Mouse (Mus musculus): ENCODE measurements around the gene Bcan. TPM values are rescaled to one million over a fixed set of nuclear protein-coding genes. Genes with fewer than 3 reads are reported as not detected.

Gene Bcan
- polyA plus RNA-seq, 1 experiment from 2014 or later = 0.18 TPM

DNA sequence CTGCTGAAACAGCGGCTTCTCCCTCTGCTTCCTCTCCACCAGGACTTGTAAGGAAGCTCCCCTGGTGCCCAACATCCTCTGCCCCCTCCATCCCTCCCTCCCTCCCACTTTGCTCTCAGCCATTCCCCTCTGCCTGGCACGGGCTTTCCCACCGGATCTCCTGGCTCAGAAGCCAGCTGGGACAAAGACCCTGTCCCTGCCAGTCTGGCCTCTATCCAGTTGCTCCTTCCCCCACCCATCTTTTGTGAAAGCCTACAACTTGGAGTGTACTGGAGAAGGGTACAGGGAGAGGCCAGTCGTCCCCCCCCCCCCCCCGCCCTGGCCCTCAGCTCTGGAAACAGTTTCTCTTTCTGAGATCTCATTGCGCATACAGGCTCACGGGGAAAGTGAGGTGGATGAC is 1.3 kb downstream of the Bcan start:
- Histone ChIP-seq H3K9ac (ENCODE audit: low read depth, low read length) (no peak overlapping the region), H3K4me3 (ENCODE audit: low read length) (no peak overlapping the region), H3K4me1 (ENCODE audit: control insufficient read depth, insufficient read depth, low read length) (peaks cover 13% of the 10 kb centered on the region; the same call in 1 of the 2 replicates), H3K9me3 (ENCODE audit: control insufficient read depth, low read length) (no peaks in the 10 kb centered on the region), H3K36me3 (ENCODE audit: control insufficient read depth, insufficient read depth, low read length) (no peaks in the 10 kb centered on the region), H3K27ac (ENCODE audit: low read length) (no peak overlapping the region), H3K4me2 (ENCODE audit: low read depth, low read length) (no peak overlapping the region), H3K27me3 (replicated peaks; ENCODE audit: control insufficient read depth, insufficient read depth, low read length) (peaks cover 99% of the 10 kb centered on the region)
- 11% methylated on average over 7 of the region's 7 CpGs for WGBS
- ATAC-seq = no peak

DNA sequence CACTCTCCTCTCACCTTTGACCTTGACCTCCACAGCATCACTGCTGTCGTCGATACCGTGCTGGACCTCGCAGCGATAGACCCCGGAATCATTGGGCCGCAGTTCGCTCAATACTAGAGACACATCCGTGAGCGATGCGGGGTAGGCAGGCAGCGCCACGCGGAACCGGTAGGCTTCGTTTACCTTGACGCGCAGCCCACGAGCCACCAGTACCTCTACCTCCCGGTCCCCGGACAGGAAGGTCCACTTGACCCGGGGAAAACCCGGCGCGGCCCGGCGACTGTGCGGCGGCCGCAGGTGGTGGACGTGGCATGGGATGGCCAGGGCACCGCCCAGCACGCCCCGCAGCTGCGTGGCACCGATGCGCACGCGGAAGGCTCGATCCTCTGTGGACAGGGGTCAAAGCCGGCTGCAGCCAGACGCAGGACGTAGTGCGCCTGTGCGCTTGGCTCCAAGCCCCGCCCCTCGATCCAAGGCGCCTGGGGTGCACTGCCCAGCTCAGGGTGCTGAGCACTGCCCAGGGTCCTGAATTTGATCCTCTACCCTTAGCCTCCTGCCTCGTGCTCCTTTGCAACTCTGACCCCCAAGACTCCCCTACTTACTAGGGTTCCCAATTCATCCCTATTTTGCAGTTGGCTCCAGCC is 2.9 kb downstream of the Bcan start:
- H3K4me2 ChIP-seq (ENCODE audit: low read depth, low read length) = peak overlapping the region; percentile 64

DNA sequence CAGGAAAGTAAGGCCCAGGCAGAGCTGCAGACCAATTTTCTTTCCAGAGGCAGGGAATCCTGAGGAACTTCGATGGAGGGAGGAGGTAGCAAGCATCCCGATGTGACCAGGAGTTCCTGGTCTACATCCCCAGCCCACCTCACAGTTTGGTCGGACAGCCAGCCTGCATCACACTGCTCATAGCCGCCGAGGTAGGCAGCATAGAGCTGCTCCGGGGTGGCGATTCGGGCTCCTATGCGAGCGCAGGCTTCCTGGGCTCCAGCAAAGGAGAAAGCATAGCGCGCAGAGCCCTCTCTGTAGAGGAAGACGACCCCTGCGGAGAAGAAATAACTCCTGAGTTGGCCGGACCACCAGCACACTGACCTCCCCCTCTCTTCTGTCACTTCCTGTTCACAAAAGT is 3.6 kb downstream of the Bcan start:
- ATAC-seq = no peak
- Histone ChIP-seq H3K36me3 (ENCODE audit: control insufficient read depth, insufficient read depth, low read length) (no peaks in the 10 kb centered on the region), H3K4me2 (ENCODE audit: low read depth, low read length) (no peak overlapping the region), H3K4me1 (ENCODE audit: control insufficient read depth, insufficient read depth, low read length) (peaks cover 13% of the 10 kb centered on the region; the same call in 1 of the 2 replicates), H3K9me3 (ENCODE audit: control insufficient read depth, low read length) (no peaks in the 10 kb centered on the region), H3K9ac (ENCODE audit: low read depth, low read length) (no peak overlapping the region), H3K4me3 (ENCODE audit: low read length) (no peak overlapping the region), H3K27me3 (replicated peaks; ENCODE audit: control insufficient read depth, insufficient read depth, low read length) (peaks cover 95% of the 10 kb centered on the region), H3K27ac (ENCODE audit: low read length) (no peak overlapping the region)
- 2% methylated on average over 15 of the region's 15 CpGs for WGBS

More for the DNA sequence above, 2.9 kb downstream of the Bcan start:
- Histone ChIP-seq H3K9me3 (ENCODE audit: control insufficient read depth, low read length) (no peaks in the 10 kb centered on the region), H3K9ac (ENCODE audit: low read depth, low read length) (no peak overlapping the region), H3K27ac (ENCODE audit: low read length) (no peak overlapping the region), H3K27me3 (replicated peaks; ENCODE audit: control insufficient read depth, insufficient read depth, low read length) (peaks cover 99% of the 10 kb centered on the region), H3K4me1 (ENCODE audit: control insufficient read depth, insufficient read depth, low read length) (peaks cover 13% of the 10 kb centered on the region; the same call in 1 of the 2 replicates), H3K4me3 (ENCODE audit: low read length) (peak overlapping the region; percentile 42), H3K36me3 (ENCODE audit: control insufficient read depth, insufficient read depth, low read length) (no peaks in the 10 kb centered on the region)
- peak; percentile 61; the same call in 1 of the 2 replicates for ATAC-seq
- WGBS = 1% methylated on average over 49 of the region's 49 CpGs

DNA sequence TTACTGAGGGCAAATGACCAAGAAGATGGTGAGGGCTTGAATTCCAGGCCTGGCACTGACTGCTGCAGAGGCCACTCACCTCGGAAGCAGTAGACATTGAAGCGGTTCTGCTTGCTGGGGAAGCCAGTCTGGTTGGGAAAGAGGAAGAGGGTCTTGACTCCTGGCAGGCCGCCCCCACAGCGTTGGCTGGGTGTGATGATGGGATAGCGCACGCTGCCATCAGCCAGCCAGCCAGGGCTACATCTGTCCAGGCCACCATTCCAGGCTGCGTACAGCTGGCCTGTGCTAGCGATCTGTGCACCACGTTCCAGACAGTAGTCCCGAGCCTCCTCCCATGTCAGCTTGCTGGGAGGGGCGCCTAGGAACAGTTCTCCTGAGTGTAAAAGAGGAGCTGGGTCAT is 4.7 kb downstream of the Bcan start:
- no peak overlapping the region for H3K9ac ChIP-seq (ENCODE audit: low read depth, low read length)
- peaks cover 11% of the 10 kb centered on the region; the same call in 1 of the 2 replicates for H3K4me1 ChIP-seq (ENCODE audit: control insufficient read depth, insufficient read depth, low read length)
- H3K27ac ChIP-seq (ENCODE audit: low read length) = no peak overlapping the region
- no peaks in the 10 kb centered on the region for H3K36me3 ChIP-seq (ENCODE audit: control insufficient read depth, insufficient read depth, low read length)
- no peak for ATAC-seq
- no peak overlapping the region for H3K4me3 ChIP-seq (ENCODE audit: low read length)
- no peak overlapping the region for H3K4me2 ChIP-seq (ENCODE audit: low read depth, low read length)
- peaks cover 87% of the 10 kb centered on the region for H3K27me3 ChIP-seq (replicated peaks; ENCODE audit: control insufficient read depth, insufficient read depth, low read length)
- WGBS = 37% methylated on average over 11 of the region's 11 CpGs
- no peaks in the 10 kb centered on the region for H3K9me3 ChIP-seq (ENCODE audit: control insufficient read depth, low read length)

DNA sequence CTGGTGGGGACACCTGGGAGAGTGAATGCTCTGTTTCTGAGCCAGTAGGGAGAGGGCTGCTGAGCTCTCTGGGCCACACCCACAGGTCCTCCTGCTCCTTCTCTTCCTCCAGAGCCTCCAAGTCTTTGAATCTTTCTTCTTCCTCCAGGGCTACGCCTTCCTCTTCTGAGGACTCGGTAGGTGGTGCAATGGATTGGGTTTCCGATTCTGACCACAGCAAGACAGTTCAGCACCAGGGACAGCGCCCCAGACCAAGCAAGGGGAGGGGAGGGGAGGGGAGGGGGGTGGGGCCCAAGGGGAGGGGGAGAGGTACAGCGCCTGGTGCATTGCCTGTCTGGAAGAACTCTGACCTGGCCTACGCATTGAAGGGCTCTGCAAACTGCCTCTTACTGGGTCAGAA is 6.6 kb downstream of the Bcan start:
- no peak for ATAC-seq
- Histone ChIP-seq H3K27ac (ENCODE audit: low read length) (no peak overlapping the region), H3K9me3 (ENCODE audit: control insufficient read depth, low read length) (no peaks in the 10 kb centered on the region), H3K4me2 (ENCODE audit: low read depth, low read length) (no peak overlapping the region), H3K9ac (ENCODE audit: low read depth, low read length) (no peak overlapping the region), H3K4me3 (ENCODE audit: low read length) (no peak overlapping the region), H3K36me3 (ENCODE audit: control insufficient read depth, insufficient read depth, low read length) (no peaks in the 10 kb centered on the region), H3K27me3 (replicated peaks; ENCODE audit: control insufficient read depth, insufficient read depth, low read length) (peaks cover 80% of the 10 kb centered on the region), H3K4me1 (ENCODE audit: control insufficient read depth, insufficient read depth, low read length) (peaks cover 4% of the 10 kb centered on the region; the same call in 1 of the 2 replicates)
- WGBS = 3% methylated on average over 5 of the region's 6 CpGs

DNA sequence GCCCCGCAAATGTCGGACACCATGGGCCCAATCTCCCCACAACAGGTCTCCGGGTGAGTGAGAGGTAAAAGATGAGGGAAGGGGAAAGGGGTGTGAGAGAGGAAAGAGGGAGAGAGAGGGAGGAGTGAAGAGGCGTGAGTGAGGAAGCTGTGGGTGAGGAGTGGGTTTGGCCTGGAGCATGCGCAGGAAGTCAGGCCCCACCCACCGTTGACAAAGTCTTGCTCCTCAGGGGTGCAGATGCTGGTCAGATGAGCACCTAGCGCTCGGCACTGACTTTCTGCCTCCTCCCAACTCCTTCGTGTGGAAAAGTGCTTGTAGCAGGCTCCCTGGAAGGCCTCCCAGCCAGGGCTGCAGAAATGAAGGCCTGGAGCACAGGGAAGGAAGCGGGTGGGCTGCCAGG is 10.1 kb downstream of the Bcan start:
- Histone ChIP-seq H3K4me2 (ENCODE audit: low read depth, low read length) (no peak overlapping the region), H3K27me3 (replicated peaks; ENCODE audit: control insufficient read depth, insufficient read depth, low read length) (peaks cover 45% of the 10 kb centered on the region), H3K4me3 (ENCODE audit: low read length) (no peak overlapping the region), H3K9me3 (ENCODE audit: control insufficient read depth, low read length) (no peaks in the 10 kb centered on the region), H3K27ac (ENCODE audit: low read length) (no peak overlapping the region), H3K9ac (ENCODE audit: low read depth, low read length) (no peak overlapping the region), H3K4me1 (ENCODE audit: control insufficient read depth, insufficient read depth, low read length) (peaks cover 31% of the 10 kb centered on the region), H3K36me3 (ENCODE audit: control insufficient read depth, insufficient read depth, low read length) (no peaks in the 10 kb centered on the region)
- 29% methylated on average over 10 of the region's 10 CpGs for WGBS
- no peak for ATAC-seq

DNA sequence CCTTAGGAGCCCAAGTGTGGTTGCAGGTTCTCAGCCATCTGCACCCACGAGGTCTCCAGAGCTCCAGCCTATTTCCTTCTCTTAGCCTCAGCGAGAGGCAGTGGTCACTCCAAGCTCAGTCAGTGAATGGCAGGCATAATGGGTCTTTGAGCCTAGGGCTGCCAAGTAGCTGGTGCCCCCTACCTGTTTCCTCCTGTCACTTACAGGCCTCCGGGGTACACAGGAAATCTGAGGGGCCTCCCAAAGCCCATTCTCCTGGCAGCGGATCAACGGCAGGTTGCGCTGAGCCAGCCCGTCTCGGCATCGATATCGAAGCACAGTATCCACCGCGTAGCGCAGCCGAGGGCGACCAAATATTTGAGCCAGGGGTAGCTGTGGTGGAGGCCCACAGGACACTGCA is 12.0 kb downstream of the Bcan start:
- WGBS = 5% methylated on average over 15 of the region's 15 CpGs
- no peaks in the 10 kb centered on the region for H3K9me3 ChIP-seq (ENCODE audit: control insufficient read depth, low read length)
- peak overlapping the region; percentile 66 for H3K4me2 ChIP-seq (ENCODE audit: low read depth, low read length)
- peak overlapping the region; percentile 45 for H3K4me3 ChIP-seq (ENCODE audit: low read length)
- H3K9ac ChIP-seq (ENCODE audit: low read depth, low read length) = peak overlapping the region; percentile 54
- H3K27ac ChIP-seq (ENCODE audit: low read length) = no peak overlapping the region
- peaks cover 48% of the 10 kb centered on the region for H3K4me1 ChIP-seq (ENCODE audit: control insufficient read depth, insufficient read depth, low read length)
- no peak for ATAC-seq
- peaks cover 26% of the 10 kb centered on the region for H3K27me3 ChIP-seq (replicated peaks; ENCODE audit: control insufficient read depth, insufficient read depth, low read length)
- H3K36me3 ChIP-seq (ENCODE audit: control insufficient read depth, insufficient read depth, low read length) = no peaks in the 10 kb centered on the region

DNA sequence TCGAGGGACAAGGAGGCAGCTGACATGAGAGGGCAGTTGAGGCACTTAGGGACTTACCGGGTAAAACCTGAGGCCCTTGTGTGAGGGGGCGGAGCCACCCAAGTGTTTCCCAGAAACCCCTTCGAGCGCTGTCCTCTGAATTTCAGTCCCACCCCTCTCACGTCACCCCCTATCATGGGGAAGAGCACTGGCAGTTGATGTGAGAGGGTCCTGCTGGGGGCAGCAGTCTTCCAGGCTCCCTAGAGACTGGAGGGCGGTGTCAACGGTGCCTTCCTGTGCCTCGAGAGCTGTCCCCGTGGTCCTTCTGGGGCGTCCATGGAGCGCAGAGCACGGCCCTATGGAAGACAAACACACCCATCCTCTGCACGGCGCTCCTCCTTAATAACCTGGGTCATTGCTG is 12.4 kb downstream of the Bcan start:
- Histone ChIP-seq H3K4me3 (ENCODE audit: low read length) (peak overlapping the region; percentile 45), H3K27me3 (replicated peaks; ENCODE audit: control insufficient read depth, insufficient read depth, low read length) (peaks cover 22% of the 10 kb centered on the region; the same call in 1 of the 2 replicates), H3K9me3 (ENCODE audit: control insufficient read depth, low read length) (no peaks in the 10 kb centered on the region), H3K36me3 (ENCODE audit: control insufficient read depth, insufficient read depth, low read length) (no peaks in the 10 kb centered on the region), H3K4me2 (ENCODE audit: low read depth, low read length) (peak overlapping the region; percentile 66), H3K27ac (ENCODE audit: low read length) (no peak overlapping the region), H3K4me1 (ENCODE audit: control insufficient read depth, insufficient read depth, low read length) (peaks cover 52% of the 10 kb centered on the region), H3K9ac (ENCODE audit: low read depth, low read length) (peak overlapping the region; percentile 54)
- WGBS = under 1% methylated on average over 15 of the region's 15 CpGs
- peak; percentile 10; the same call in 1 of the 2 replicates for ATAC-seq

DNA sequence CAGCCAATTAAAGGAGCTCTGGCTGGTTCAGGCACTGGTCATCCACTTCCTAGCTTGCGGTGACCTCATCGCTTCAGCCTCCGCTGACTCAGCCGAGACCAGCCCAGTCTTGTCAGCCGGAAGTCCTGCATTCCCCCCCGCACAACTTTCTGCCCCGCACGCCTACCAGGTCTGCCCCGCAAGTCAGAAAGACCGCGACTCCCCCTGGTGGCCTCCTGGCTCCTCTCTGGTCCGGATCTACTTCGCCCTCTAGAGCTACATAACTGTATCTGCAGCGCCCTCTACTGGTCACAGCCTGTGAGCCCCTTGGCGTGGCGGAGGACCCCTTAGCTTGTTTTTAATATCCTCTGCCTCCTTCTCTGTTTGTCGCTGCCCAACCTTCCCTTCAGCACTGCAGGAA is 13.2 kb downstream of the Bcan start:
- peak overlapping the region; percentile 54 for H3K9ac ChIP-seq (ENCODE audit: low read depth, low read length)
- peaks cover 60% of the 10 kb centered on the region for H3K4me1 ChIP-seq (ENCODE audit: control insufficient read depth, insufficient read depth, low read length)
- no peaks in the 10 kb centered on the region for H3K9me3 ChIP-seq (ENCODE audit: control insufficient read depth, low read length)
- peaks cover 15% of the 10 kb centered on the region; the same call in 1 of the 2 replicates for H3K27me3 ChIP-seq (replicated peaks; ENCODE audit: control insufficient read depth, insufficient read depth, low read length)
- H3K27ac ChIP-seq (ENCODE audit: low read length) = peak overlapping the region; percentile 66
- WGBS = under 1% methylated on average over 17 of the region's 17 CpGs
- peak; percentile 42 for ATAC-seq
- no peaks in the 10 kb centered on the region for H3K36me3 ChIP-seq (ENCODE audit: control insufficient read depth, insufficient read depth, low read length)
- H3K4me2 ChIP-seq (ENCODE audit: low read depth, low read length) = peak overlapping the region; percentile 66
- H3K4me3 ChIP-seq (ENCODE audit: low read length) = peak overlapping the region; percentile 45
